Mouse (Mus musculus) ES-E14 (cell line): ENCODE data around the gene Glg1.

Experiments used
- HCFC1 ChIP-seq: IDR thresholded peaks from 2 replicates; pipeline ENCODE4 v1.6.1; 2012; ENCODE audit warnings: low read length, inconsistent platforms, borderline replicate concordance; ENCODE audit not compliant: insufficient read depth
- MAFK ChIP-seq: IDR thresholded peaks from 2 replicates; pipeline ENCODE4 v1.6.1; 2014; ENCODE audit warnings: mild to moderate bottlenecking, low read depth, low read length, inconsistent platforms; ENCODE audit not compliant: insufficient read depth
- ZC3H11A ChIP-seq: IDR thresholded peaks from 2 replicates; pipeline ENCODE4 v1.6.1; 2012; ENCODE audit warnings: low read depth, mild to moderate bottlenecking, inconsistent platforms, low read length, borderline replicate concordance

GRCm38 (mm10) chr8:111203341-111203740 is 55.7 kb downstream of the Glg1 start:
- TF ChIP-seq ZC3H11A (no peak), MAFK (no peak), HCFC1 (no peak)
